Comparison of ENCODE assay signal across 8 mouse cellular contexts in genomic region chr1:64617715-64617984, GRCm38 (mm10). TPM values are rescaled to one million over a fixed set of nuclear protein-coding genes. Genes with fewer than 3 reads are reported as not detected.
DNase-seq lines count a peak whose midpoint lies in the region; ATAC-seq lines count a peak whose summit lies in the region.

No protein-coding gene starts in this region.

- DNase-seq in ZHBTc4 (ENCODE audit: low read depth, low spot score) = peak; percentile 92
- peak; percentile 85 to 94 for DNase-seq in cerebellum, postnatal 4 days (ENCODE audit: low spot score in 2 of 2)
- DNase-seq in gastrocnemius, adult 8-10 months (ENCODE audit: low spot score in 2 of 2) = peak; percentile 76 to 81
- DNase-seq in induced T-regulatory cell, adult 2 months (ENCODE audit: low read depth) = peak; percentile 81
- peak; percentile 60 to 83 for DNase-seq in left cerebral cortex, adult 9 months (ENCODE audit: low spot score in 2 of 2)
- peak; percentile 87 for DNase-seq in right cerebral cortex, postnatal 25 days
- DNase-seq in urinary bladder, postnatal 4 days (ENCODE audit: low spot score in 2 of 2) = peak; percentile 83 to 88

- ATAC-seq in megakaryocyte progenitor cell, adult 5-6 weeks (replicated peaks; ENCODE audit: poor library complexity) = peak; percentile 69

RNA-seq across cellular contexts. Expression of gene Mettl21a, which starts 0.6 kb away (rescaled TPM):
- 10 to 100 TPM in 2 of 4 experiments, 1 to 10 TPM in 2; 8.0 to 14.6 (median 10.0) TPM for total RNA-seq in gastrocnemius, adult 8-10 months (2022)
- 8.1 and 8.9 TPM in 2 replicates for total RNA-seq in megakaryocyte progenitor cell, adult 5-6 weeks (2015)
- 9.8 and 10.4 TPM in 2 replicates for total RNA-seq in megakaryocyte progenitor cell, adult 5-6 weeks (2017)

Comparison
In these comparisons a context has a peak if more than half of its experiments do, and no peak if none do; other contexts are left out.
1. Peak in every context shown above with its lines: DNase-seq and ATAC-seq.